In the genomic region with DNA sequence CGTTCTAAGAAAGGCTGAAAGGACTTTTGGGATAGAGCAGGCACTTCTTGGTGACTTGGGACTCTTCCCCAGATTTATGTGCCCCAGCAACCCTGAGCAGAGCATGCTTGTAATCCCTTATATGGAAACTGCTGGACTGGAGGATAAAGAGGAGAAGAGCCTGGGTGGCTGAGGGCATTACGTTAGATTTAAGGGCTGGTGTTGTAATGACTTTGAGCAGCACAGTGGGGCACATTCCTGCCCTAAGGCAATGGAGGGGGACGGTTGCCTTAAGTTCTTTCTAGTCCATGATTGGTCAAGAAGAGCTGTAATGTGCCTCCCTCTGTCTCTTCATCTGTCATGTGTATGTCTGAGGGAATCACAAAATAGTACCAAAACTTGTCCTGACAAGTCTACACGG, we compare ENCODE assay signal across 18 mouse cellular contexts.
DNase-seq lines count a peak whose midpoint lies in the region; ATAC-seq and TF ChIP-seq lines count a peak whose summit lies in the region.
"Had no signal": no experiment of that assay in that cellular context is flagged by ENCODE, and none has a peak within 500 bp of the region (broad histone marks: within the 10 kb centered on the region; RNA-seq: fewer than 3 reads in every experiment).

No protein-coding gene starts in this region.

- no peak for DNase-seq in heart, adult 2 months
- DNase-seq in kidney, postnatal 0 days (ENCODE audit: low spot score): peak; percentile 58
- no peak for DNase-seq in kidney, postnatal 36 days
- peak; percentile 50 for DNase-seq in R1 (ENCODE audit: low read depth, low spot score)
- DNase-seq in frontal cortex, adult 2 months (ENCODE audit: extremely low spot score in 1 of 2, low spot score in 1 of 2): no peak
- no peak for DNase-seq in thymus, postnatal 36 days
- DNase-seq: adrenal gland, adult 8-10 months; cerebellum, adult 18-20 months; forebrain, postnatal 0 days; gastrocnemius, postnatal 14 days; liver, postnatal 0 days; right cerebral cortex, adult 18-20 months; spleen, adult 18-20 months had no signal

- peaks cover 76% of the 10 kb centered on the region for H3K4me1 ChIP-seq in heart, embryonic 13.5 days
- H3K4me1 ChIP-seq in heart, adult 2 months (ENCODE audit: control insufficient read depth, insufficient read depth, low read length): peaks cover 3% of the 10 kb centered on the region; the same call in 1 of the 2 replicates
- no peaks in the 10 kb centered on the region for H3K4me1 ChIP-seq in kidney, postnatal 0 days (replicated peaks; ENCODE audit: insufficient read depth, low read length)
- H3K4me1 ChIP-seq in intestine, embryonic 16.5 days (ENCODE audit: control insufficient read depth, insufficient read depth, low read length): no peaks in the 10 kb centered on the region
- H3K4me1 ChIP-seq: hindbrain, embryonic 10.5 days had no signal

- TF ChIP-seq POLR2A in heart, adult 2 months (IDR thresholded peaks at IDR 0.05; ENCODE audit: insufficient read depth, low read depth, low read length): no peak

- H3K27me3 ChIP-seq in heart, embryonic 13.5 days (replicated peaks): no peaks in the 10 kb centered on the region
- no peaks in the 10 kb centered on the region for H3K27me3 ChIP-seq in heart, adult 2 months (ENCODE audit: control insufficient read depth, insufficient read depth, low read length)
- no peaks in the 10 kb centered on the region for H3K27me3 ChIP-seq in kidney, postnatal 0 days (ENCODE audit: insufficient read depth, low read length)
- no peaks in the 10 kb centered on the region for H3K27me3 ChIP-seq in intestine, embryonic 16.5 days (replicated peaks; ENCODE audit: control insufficient read depth, insufficient read depth, low read length)
- H3K27me3 ChIP-seq: limb, embryonic 12.5 days; midbrain, embryonic 15.5 days had no signal

- no peak overlapping the region for H3K4me2 ChIP-seq in heart, embryonic 13.5 days
- H3K4me2 ChIP-seq in kidney, postnatal 0 days (ENCODE audit: low read length): no peak overlapping the region
- H3K4me2 ChIP-seq in intestine, embryonic 16.5 days (ENCODE audit: low read depth, low read length): no peak overlapping the region
- H3K4me2 ChIP-seq: limb, embryonic 12.5 days; midbrain, embryonic 15.5 days had no signal

- H3K9me3 ChIP-seq in heart, embryonic 13.5 days: no peaks in the 10 kb centered on the region
- no peaks in the 10 kb centered on the region for H3K9me3 ChIP-seq in kidney, postnatal 0 days (replicated peaks; ENCODE audit: low read length)
- no peaks in the 10 kb centered on the region for H3K9me3 ChIP-seq in intestine, embryonic 16.5 days (ENCODE audit: control insufficient read depth, low read length)
- H3K9me3 ChIP-seq: hindbrain, embryonic 10.5 days; limb, embryonic 12.5 days; midbrain, embryonic 15.5 days had no signal

- ATAC-seq in heart, embryonic 13.5 days (ENCODE audit: extremely low read depth, insufficient number of reproducible peaks, low FRiP score, low TSS enrichment): no peak
- ATAC-seq in kidney, postnatal 0 days (replicated peaks; ENCODE audit: low FRiP score, low read depth): no peak
- ATAC-seq in intestine, embryonic 16.5 days: no peak
- ATAC-seq: forebrain, postnatal 0 days; liver, postnatal 0 days; midbrain, embryonic 15.5 days had no signal

- TF ChIP-seq EP300 in heart, adult 2 months (IDR thresholded peaks at IDR 0.05; ENCODE audit: insufficient read depth, low read depth, low read length): no peak

- peak overlapping the region; percentile 70 for H3K9ac ChIP-seq in heart, embryonic 13.5 days
- no peak overlapping the region for H3K9ac ChIP-seq in heart, adult 2 months (ENCODE audit: low read depth, low read length)
- no peak overlapping the region for H3K9ac ChIP-seq in kidney, postnatal 0 days (ENCODE audit: low read depth, low read length)
- no peak overlapping the region for H3K9ac ChIP-seq in intestine, embryonic 16.5 days (ENCODE audit: low read depth, low read length)
- H3K9ac ChIP-seq: forebrain, postnatal 0 days; limb, embryonic 12.5 days; liver, postnatal 0 days; midbrain, embryonic 15.5 days had no signal

- H3K4me3 ChIP-seq in heart, embryonic 13.5 days: no peak overlapping the region
- no peak overlapping the region for H3K4me3 ChIP-seq in heart, adult 2 months
- H3K4me3 ChIP-seq in kidney, postnatal 0 days (replicated peaks; ENCODE audit: low read depth, low read length): no peak overlapping the region
- H3K4me3 ChIP-seq in intestine, embryonic 16.5 days (ENCODE audit: low read length): no peak overlapping the region
- H3K4me3 ChIP-seq: hindbrain, embryonic 10.5 days; limb, embryonic 12.5 days; midbrain, embryonic 15.5 days had no signal

- intact Hi-C loops in heart, adult 2 months (cut with DNase I): no loop called here

- 56% methylated on average over 4 of the region's 4 CpGs for WGBS in heart, embryonic 13.5 days
- 73% methylated on average over 4 of the region's 4 CpGs for WGBS in heart, adult 2 months
- WGBS in kidney, postnatal 0 days: 54% methylated on average over 4 of the region's 4 CpGs
- 65% methylated on average over 4 of the region's 4 CpGs for WGBS in intestine, embryonic 16.5 days

- TF ChIP-seq CTCF in heart, adult 2 months (IDR thresholded peaks at IDR 0.05): no peak
- no peak for TF ChIP-seq CTCF in kidney, postnatal 0 days (IDR thresholded peaks at IDR 0.05; ENCODE audit: low read depth)

- no peaks in the 10 kb centered on the region for H3K79me2 ChIP-seq in heart, adult 2 months (replicated peaks; ENCODE audit: control insufficient read depth, insufficient read depth, low read length)

- H3K27ac ChIP-seq in heart, embryonic 13.5 days (replicated peaks): peak overlapping the region; percentile 95
- no peak overlapping the region for H3K27ac ChIP-seq in heart, adult 2 months
- 0 out of 2 replicates have a peak overlapping the region, but pooled peaks have one; percentile 8 for H3K27ac ChIP-seq in kidney, postnatal 0 days
- H3K27ac ChIP-seq in intestine, embryonic 16.5 days (ENCODE audit: low read length): peak overlapping the region; percentile 65
- H3K27ac ChIP-seq: hindbrain, embryonic 10.5 days; midbrain, embryonic 15.5 days had no signal

- peaks cover 78% of the 10 kb centered on the region for H3K36me3 ChIP-seq in heart, embryonic 13.5 days
- peaks cover 3% of the 10 kb centered on the region; the same call in 1 of the 2 replicates for H3K36me3 ChIP-seq in heart, adult 2 months (ENCODE audit: control insufficient read depth, insufficient read depth, low read length)
- H3K36me3 ChIP-seq in kidney, postnatal 0 days (ENCODE audit: insufficient read depth, low read length): peaks cover 41% of the 10 kb centered on the region
- 0 out of 2 replicates have a peak, but pooled peaks cover 5% of the 10 kb centered on the region for H3K36me3 ChIP-seq in intestine, embryonic 16.5 days (ENCODE audit: control insufficient read depth, insufficient read depth, low read length)

Comparison
In these comparisons a context has a peak if more than half of its experiments do, and no peak if none do; other contexts are left out.
1. DNase-seq: peak in kidney, postnatal 0 days (single experiment) and R1 (single experiment); none in heart, adult 2 months (0 of 2), kidney, postnatal 36 days (0 of 2), frontal cortex, adult 2 months (0 of 2) and thymus, postnatal 36 days (0 of 2).